Mouse (Mus musculus): ENCODE data around the gene Grin3b.

DNA sequence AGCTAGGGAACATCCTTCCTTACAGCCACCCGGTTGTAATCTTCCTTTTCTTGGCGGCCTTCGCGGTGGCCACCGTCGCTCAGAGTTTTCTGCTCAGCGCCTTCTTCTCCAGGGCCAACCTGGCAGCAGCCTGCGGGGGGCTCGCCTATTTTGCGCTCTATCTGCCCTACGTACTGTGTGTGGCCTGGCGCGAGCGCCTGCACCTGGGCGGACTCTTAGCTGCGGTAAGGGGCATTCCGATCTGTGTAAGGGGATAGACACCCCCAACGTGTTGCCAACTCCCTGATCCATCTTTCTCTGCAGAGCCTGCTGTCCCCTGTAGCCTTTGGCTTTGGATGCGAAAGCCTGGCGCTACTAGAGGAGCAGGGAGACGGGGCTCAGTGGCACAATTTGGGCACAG, 32.3 kb downstream of the Grin3b start:
- TF ChIP-seq CTCF (IDR thresholded peaks at IDR 0.05; ENCODE audit: extremely low read depth, insufficient read depth, insufficient read length, insufficient replicate concordance) (no peak), POLR2A (IDR thresholded peaks at IDR 0.05; ENCODE audit: low read depth, low read length) (no peak)
